Mouse (Mus musculus) stomach, postnatal 0 days (tissue): ENCODE data around the gene Coro7.

Experiments
- CTCF ChIP-seq: IDR thresholded peaks from 2 replicates; pipeline ENCODE4 v1.5.1; 2016; ENCODE audit warnings: antibody characterized with exemption, low read depth, mild to moderate bottlenecking, moderate library complexity
- EP300 ChIP-seq: optimal IDR thresholded peaks from 2 replicates; pipeline ENCODE3; 2016; ENCODE audit warnings: antibody characterized with exemption

DNA sequence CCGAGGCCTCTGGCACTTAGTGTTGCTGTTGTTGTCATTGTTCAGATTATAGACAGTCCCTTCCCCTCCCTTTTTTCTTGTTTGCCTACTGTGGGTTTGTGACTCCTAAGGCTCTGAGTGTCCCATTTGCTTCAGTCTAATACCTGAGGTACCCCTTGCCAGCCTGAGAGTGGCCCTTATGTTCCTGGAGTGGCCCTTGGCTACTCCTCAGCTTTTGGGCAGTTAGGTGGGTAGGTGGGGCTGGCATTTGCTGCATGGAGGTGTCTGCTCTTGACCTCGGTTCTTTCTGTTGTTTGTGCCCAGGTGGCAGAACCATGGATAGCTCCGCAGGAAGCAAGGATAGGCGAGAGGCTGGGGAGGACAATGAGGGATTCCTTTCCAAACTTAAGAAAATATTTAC, 26.0 kb upstream of the Coro7 start:
- no peak for TF ChIP-seq CTCF
- no peak for TF ChIP-seq EP300
